Mouse (Mus musculus) urinary bladder, adult 18-20 months (tissue): ENCODE data around the gene Rad9b.
"Not testable (repeated sequence)": the region's sequence is repeated elsewhere in the genome, so short reads cannot be mapped to it uniquely, and the experiment has no call there.

Source experiments
- DNase-seq, 2 experiments: peaks; one replicate each; pipeline ENCODE4 v3.0.0; 2022; ENCODE audit warnings: low spot score in 2 of 2, mixed read lengths in 2 of 2

Gene Rad9b

GRCm38 (mm10) chr5:122371591-122372191 lies 17.7 kb upstream of the Rad9b start, which contains the start of gene Gpn3:
TSS of gene Gpn3 (plus strand) at chr5:122371876.
- peak in 1 of 2 experiments; percentile 25 for DNase-seq

- DNase-seq: no peak
Observed at GRCm38 (mm10) chr5:122354492-122355067, 547 bp upstream of the Rad9b start.

GRCm38 (mm10) chr5:122345777-122346176 lies 8.3 kb downstream of the Rad9b start:
- DNase-seq: no peak

- DNase-seq: peak; percentile 48 to 57
Observed at GRCm38 (mm10) chr5:122344260-122344659, 9.8 kb downstream of the Rad9b start.

GRCm38 (mm10) chr5:122343768-122344167 lies 10.3 kb downstream of the Rad9b start:
- no peak for DNase-seq

GRCm38 (mm10) chr5:122342874-122343273 lies 11.2 kb downstream of the Rad9b start:
- DNase-seq: no peak

- no peak for DNase-seq
Observed at GRCm38 (mm10) chr5:122336554-122337294, 17.3 kb downstream of the Rad9b start.

- no peak for DNase-seq
Observed at GRCm38 (mm10) chr5:122334682-122335081, 19.4 kb downstream of the Rad9b start.

- DNase-seq: no peak
Observed at GRCm38 (mm10) chr5:122330269-122330668, 23.8 kb downstream of the Rad9b start.

GRCm38 (mm10) chr5:122327283-122327682 lies 26.8 kb downstream of the Rad9b start:
- no peak for DNase-seq

GRCm38 (mm10) chr5:122325477-122325876 lies 28.6 kb downstream of the Rad9b start:
- no peak for DNase-seq

GRCm38 (mm10) chr5:122324608-122325431 lies 29.2 kb downstream of the Rad9b start:
- DNase-seq: no peak

GRCm38 (mm10) chr5:122323523-122323922 lies 30.5 kb downstream of the Rad9b start:
- DNase-seq: no peak

GRCm38 (mm10) chr5:122320205-122320781 lies 33.7 kb downstream of the Rad9b start:
- no peak for DNase-seq

- DNase-seq: no peak
Observed at GRCm38 (mm10) chr5:122319474-122320204, 34.4 kb downstream of the Rad9b start.

GRCm38 (mm10) chr5:122318976-122319375 lies 35.1 kb downstream of the Rad9b start:
- not testable (repeated sequence) for DNase-seq

GRCm38 (mm10) chr5:122318100-122318499 lies 35.9 kb downstream of the Rad9b start:
- no peak for DNase-seq

- DNase-seq: no peak
Observed at GRCm38 (mm10) chr5:122317329-122318045, 36.5 kb downstream of the Rad9b start.

- DNase-seq: peak; percentile 49 to 90
Observed at GRCm38 (mm10) chr5:122314966-122315667, 38.9 kb downstream of the Rad9b start.
